Mouse (Mus musculus) heart, adult 11 months (tissue): ENCODE results near the gene Cobll1.

Source experiments
- DNase-seq: peaks from one replicate; pipeline ENCODE4 v3.0.0; 2022

Gene Cobll1

GRCm38 (mm10) chr2:65145421-65146117, 93.6 kb downstream of the Cobll1 start:
- DNase-seq, result peak; percentile 92

- DNase-seq, result peak; percentile 74
Observed at GRCm38 (mm10) chr2:65141093-65141661, 98.0 kb downstream of the Cobll1 start.

GRCm38 (mm10) chr2:65140330-65140922, 98.8 kb downstream of the Cobll1 start:
- DNase-seq, result peak; percentile 87

DNA sequence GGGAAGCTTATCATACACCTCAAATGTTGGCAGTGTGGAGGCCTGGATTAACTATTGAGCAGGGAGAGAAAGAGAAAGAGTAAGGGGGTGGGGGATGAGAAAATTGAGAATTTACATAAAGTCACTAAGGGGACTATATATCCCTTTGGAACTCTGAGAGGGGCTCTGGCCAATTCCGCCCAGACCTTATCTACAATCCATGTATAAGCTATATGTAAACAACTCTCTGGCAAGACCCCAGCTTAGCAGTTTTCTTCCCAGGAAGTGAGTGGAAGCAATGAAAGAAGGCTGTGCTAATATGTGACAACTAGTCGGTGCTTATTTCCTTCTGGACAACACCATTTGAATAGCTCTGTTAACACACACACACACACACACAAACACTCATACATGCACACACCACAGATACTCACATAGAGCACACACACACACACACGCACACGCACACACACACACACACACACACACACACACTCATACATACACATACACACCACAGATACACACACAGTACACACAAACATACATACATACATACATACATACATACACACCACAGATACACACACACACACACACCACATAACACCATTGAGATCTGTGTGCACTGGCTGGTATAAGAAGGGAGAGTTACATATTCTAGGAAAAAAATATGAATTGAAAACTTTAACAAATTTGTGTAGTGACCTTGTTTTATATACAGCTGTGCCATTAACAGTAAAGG, 99.4 kb downstream of the Cobll1 start:
- peak; percentile 51 for DNase-seq

DNA sequence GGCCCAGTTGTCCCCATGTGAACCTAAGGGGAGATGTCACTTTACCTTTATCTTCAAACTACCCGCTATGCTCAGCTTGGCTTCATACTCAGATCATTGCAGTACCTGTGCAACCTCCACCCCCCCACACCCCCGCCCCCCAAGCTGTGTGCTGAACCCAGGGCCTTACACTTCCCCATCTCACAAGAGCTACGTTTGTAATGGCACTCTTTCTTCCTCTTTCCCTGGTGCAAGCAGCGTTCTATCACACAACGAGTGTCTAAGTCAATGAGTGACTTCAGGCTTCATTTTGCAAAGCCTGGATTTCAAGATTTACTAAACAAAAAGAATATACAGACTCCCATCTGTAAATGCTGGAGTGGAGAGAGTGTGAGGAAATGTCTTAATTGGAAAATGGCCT, 100.2 kb downstream of the Cobll1 start:
- DNase-seq, result no peak

DNA sequence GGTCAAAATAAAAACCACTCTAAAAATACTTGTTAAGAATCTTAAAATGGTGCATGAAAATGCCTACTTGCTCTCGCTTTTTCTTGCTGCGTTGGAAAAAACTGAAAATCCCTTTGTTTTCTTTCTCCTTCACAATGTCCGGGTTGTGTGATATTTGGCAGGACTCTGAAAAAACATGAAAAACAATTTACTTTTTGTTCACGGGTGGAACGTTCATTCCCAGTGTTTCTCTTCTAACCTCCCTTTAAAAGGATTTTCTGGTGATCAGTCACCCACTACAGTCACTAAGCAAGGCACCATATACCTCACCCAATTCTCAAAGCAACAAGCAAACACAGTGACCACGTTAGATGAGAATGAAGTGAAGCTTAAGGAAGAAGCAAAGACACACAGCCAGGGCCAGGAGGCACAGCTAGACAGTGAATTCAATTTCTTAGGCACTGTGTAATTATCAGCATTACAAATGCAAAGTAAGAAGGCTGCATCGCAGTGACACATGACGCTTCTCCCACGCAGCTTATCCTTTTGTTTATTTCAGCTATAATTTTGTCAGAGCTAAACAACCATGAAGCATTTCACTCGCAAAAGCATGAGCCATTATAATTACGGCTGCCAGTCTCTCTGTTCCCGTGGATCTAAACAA, 112.9 kb downstream of the Cobll1 start:
- DNase-seq, result peak; percentile 30

GRCm38 (mm10) chr2:65123702-65124101, 115.5 kb downstream of the Cobll1 start:
- DNase-seq, result no peak

DNA sequence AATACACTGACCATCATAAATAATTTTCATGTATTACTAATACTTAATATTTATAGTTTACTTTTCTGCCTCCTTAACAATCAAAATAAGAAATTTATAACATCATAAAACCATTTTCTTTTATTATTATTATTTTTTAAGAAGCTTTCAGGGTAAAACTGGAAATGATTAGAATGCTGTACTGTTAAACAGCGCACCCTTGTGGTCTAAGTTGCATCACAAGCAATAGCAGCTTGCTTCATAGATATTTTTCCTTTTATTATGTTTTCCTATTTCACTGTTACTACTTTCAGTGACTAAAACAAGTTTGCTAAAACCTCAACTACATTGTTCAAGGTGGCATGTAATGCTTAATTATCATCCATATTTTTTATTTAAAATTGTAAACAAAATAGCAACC, 117.8 kb downstream of the Cobll1 start:
- no peak for DNase-seq

DNA sequence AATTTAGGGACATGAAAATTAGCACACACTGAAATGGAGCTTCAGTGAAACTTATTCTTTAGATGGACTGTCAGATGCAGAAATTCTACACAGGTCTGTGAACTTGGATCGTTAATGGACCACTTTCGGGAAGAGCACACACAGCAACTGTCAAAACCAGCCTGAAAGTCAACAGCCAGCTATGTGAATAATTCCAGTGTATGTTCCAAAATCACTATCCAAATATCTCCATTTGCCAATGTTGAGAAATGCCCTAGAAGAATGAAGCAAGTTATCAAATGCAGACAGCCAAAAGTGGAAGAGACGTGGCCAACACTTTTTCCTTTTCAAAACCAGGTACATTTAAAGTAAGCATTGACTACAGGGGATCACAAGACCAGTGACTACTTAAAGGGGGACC, 118.2 kb downstream of the Cobll1 start:
- no peak for DNase-seq

DNA sequence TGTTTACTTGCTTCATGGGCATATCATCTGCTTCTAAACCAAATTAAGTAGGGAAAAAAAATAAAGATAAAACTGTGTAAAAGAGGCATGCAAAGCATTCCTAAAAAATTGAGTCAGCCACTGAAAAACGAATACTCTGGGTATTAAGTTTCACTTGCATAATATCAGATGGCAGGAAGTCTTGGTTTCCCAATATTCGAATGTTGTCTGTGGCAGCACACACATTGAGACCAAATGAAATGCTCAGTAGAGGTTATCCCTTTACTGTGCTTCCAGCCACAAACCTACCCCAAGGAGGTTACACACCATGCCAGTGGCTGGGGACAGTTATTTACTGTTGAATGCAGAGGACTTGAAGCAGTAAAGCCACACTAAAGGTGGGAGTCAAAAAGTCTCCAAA, 119.1 kb downstream of the Cobll1 start:
- no peak for DNase-seq

- no peak for DNase-seq
Observed at GRCm38 (mm10) chr2:65119667-65120066, 119.5 kb downstream of the Cobll1 start.

DNA sequence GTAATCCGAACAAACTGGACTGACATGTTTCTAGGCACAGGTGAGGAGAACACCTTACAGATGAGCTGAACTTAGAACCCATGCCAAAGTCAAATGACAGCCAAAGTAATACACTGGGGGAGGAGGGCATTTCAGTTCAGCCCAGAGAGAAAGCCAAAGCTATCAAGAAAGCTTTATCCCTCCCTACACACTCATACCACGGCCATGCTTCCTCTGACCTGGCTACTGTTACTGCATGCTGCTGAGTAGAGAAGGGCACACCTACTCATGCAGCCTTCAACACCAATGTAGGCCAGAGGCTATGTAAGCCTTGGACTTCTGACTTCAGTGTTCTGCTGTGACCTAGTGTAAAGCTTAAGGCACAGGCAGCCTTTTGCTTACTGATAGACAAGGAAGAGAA, 120.1 kb downstream of the Cobll1 start:
- DNase-seq, result peak; percentile 91

DNA sequence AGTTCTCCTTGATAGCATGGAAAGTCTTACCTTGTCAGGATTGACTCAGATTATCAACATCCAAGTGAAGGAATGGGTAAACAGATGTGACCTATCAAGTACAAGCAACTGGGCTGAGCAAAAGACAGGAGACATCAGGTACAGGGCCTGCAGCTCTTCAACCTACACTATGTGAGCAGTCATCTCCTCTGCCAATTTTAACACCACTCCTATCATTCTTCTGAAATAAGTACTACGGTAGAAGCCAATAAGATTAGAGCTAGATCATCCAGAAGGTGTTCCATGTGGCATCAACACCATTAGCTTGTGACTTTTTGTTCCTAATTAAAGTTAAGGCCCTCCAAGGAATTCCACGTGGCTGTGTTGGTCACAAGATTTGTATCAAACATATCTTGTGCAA, 121.3 kb downstream of the Cobll1 start:
- DNase-seq, result peak; percentile 95

- no peak for DNase-seq
Observed at GRCm38 (mm10) chr2:65116428-65117125, 122.6 kb downstream of the Cobll1 start.

- no peak for DNase-seq
Observed at GRCm38 (mm10) chr2:65113191-65113590, 126.0 kb downstream of the Cobll1 start.

GRCm38 (mm10) chr2:65104569-65104968, 134.6 kb downstream of the Cobll1 start:
- DNase-seq, result no peak

- DNase-seq, result no peak
Observed at GRCm38 (mm10) chr2:65103801-65104200, 135.4 kb downstream of the Cobll1 start.

DNA sequence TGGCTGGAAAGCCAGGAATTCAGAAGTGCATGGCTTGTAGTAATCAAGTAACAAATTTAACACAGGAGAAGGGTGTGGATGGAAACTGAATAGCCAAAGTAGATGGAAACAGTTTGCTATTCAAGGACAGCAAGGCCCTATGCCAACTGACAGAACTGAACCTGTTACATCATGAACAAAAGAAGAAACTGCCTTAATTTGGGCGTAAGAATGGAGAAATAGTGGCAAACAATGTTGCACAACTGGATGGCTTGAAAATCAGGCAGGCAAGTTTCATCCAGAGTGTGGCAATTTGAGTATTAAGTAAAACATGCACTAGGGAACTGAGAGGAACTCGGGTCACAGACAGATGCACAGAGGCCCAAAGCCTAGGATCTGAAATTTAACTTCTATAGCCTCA, 137.8 kb downstream of the Cobll1 start:
- no peak for DNase-seq

DNA sequence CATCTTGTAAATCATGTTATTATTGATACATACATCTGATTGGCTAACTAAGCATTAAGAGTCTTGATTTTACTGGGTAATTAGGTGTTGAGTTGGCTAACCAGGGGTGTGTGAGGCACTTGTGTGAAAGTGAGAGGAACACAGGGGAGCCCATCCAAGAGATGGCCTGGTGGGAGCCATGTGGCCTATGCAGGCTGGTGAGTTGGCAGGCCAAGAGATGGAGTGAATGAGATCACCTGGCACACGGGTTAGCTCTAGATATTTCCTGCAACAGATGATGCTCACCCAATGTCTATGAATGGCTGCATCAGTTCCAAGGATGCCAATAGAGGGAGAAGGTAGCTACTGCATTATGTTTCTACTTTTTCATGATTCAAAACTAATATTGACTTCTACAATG, 139.2 kb downstream of the Cobll1 start:
- DNase-seq, result no peak

- DNase-seq, result no peak
Observed at GRCm38 (mm10) chr2:65095571-65095970, 143.6 kb downstream of the Cobll1 start.

DNA sequence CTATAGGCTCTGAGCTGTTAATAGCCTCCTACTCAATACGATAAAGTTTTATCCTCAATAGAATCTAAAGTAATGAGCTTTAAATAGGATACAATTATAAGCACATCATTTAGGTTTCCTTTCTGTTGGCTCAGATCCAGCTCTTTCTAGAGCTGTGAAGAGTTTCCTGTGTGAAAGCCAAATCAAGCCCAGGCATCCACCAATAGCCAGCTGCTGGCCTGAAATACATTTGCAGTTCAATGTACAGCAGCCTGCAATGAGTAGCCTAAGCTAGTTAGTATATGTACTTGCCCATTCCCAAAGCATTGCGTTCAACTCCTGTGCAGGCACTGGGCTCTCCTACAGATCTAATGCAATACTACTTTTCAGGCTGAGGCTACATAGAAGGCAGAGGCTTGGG, 145.2 kb downstream of the Cobll1 start:
- no peak for DNase-seq

- peak; percentile 89 for DNase-seq
Observed at GRCm38 (mm10) chr2:65090986-65091385, 148.2 kb downstream of the Cobll1 start.

DNA sequence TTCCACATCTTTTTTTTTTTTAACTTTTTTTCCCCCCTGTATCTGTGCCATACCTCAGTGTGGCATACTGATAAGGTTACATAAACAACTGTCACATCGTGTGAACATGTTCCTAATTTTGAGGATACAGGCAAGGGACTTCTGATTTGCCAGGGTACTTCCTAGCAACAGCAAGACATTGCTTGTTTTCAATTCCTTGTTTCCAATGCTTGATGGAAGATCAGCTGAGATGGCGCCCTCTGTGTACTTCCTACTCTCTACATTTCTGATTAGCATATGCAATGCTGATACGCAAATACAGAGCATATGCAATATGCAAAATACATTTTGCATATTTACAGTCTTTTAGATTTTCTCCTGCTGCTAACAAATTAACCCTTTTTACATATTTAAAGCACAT, 152.0 kb downstream of the Cobll1 start:
- DNase-seq, result no peak
